Mouse (Mus musculus) adrenal gland, adult 18-20 months (tissue): ENCODE results near the gene Cpa2. TPM values are rescaled to one million over a fixed set of nuclear protein-coding genes. Genes with fewer than 3 reads are reported as not detected.

Experiments used
- total RNA-seq, 2 experiments: library from RNA; stranded (reverse); gene quantifications; 1 replicate in 1 of 2; 2 replicates in 1 of 2; pipeline ENCODE4 v1.2.3; 2021

Gene Cpa2
- total RNA-seq, 2 experiments from 2014 or later = 0.43 to 0.74 TPM

Other genes starting within 250 kb of the Cpa2 start
- 100 to 1,000 TPM in 1 of 2 experiments, 10 to 100 TPM in 1; 94.7 to 121 TPM for gene Ube2h, start 237.0 kb upstream of the Cpa2 start, total RNA-seq
- gene Zc3hc1, start 150.6 kb upstream of the Cpa2 start, total RNA-seq = 10 to 100 TPM; 18.7 to 19.6 TPM
- 10 to 100 TPM; 63.0 to 68.5 TPM for gene Klhdc10, start 139.7 kb upstream of the Cpa2 start, total RNA-seq
- gene Tmem209, start 31.8 kb upstream of the Cpa2 start, total RNA-seq = 10 to 100 TPM; 15.3 to 19.5 TPM
- under 1 TPM in 1 of 2 experiments, not detected in 1; 0.22 TPM for gene Ssmem1, start 31.7 kb upstream of the Cpa2 start, total RNA-seq
- gene Cpa4, start 26.8 kb downstream of the Cpa2 start, total RNA-seq = 1 to 10 TPM; 1.4 to 1.7 TPM
- not detected for gene Cpa5, start 69.4 kb downstream of the Cpa2 start, total RNA-seq
- gene Cpa1, start 97.6 kb downstream of the Cpa2 start, total RNA-seq = not detected
- 1 to 10 TPM; 6.1 to 7.3 TPM for gene Cep41, start 152.2 kb downstream of the Cpa2 start, total RNA-seq
- 10 to 100 TPM; 27.9 to 28.8 TPM for gene Mest, start 182.0 kb downstream of the Cpa2 start, total RNA-seq